Mouse (Mus musculus) limb, embryonic 11.5 days (tissue): Measurements from ENCODE around the gene Polk. TPM values are rescaled to one million over a fixed set of nuclear protein-coding genes. Genes with fewer than 3 reads are reported as not detected.

Experiments used
- ATAC-seq: fragments of 200-750 bp; cut with Nextera tagmentation; 2 replicates; pipeline ENCODE4 v1.8.0; 2017; ENCODE audit warnings: low read depth; ENCODE audit not compliant: insufficient number of reproducible peaks, low FRiP score, low TSS enrichment
- DNase-seq: peaks from one replicate; pipeline ENCODE4 v3.0.0-alpha.2; 2015; ENCODE audit warnings: low spot score
- H3K27ac ChIP-seq: fragments of 300-500 bp; sonication (generic); replicated peaks from 2 replicates; pipeline ENCODE4 v1.5.1; 2014; ENCODE audit warnings: low read depth, mild to moderate bottlenecking, low read length
- H3K27me3 ChIP-seq: fragments of 300-500 bp; sonication (generic); 2 replicates; pipeline ENCODE4 v1.6.1; 2014; ENCODE audit warnings: mild to moderate bottlenecking, low read length, mixed read lengths; ENCODE audit not compliant: control insufficient read depth, insufficient read depth
- H3K36me3 ChIP-seq: fragments of 300-500 bp; sonication (generic); 2 replicates; pipeline ENCODE4 v1.6.1; 2014; ENCODE audit warnings: mild to moderate bottlenecking, low read length, moderate library complexity, mixed read lengths; ENCODE audit not compliant: control insufficient read depth, insufficient read depth
- H3K4me1 ChIP-seq: fragments of 300-500 bp; sonication (generic); 2 replicates; pipeline ENCODE4 v1.6.1; 2014; ENCODE audit warnings: low read length, mixed read lengths; ENCODE audit not compliant: control insufficient read depth, insufficient read depth
- H3K4me2 ChIP-seq: fragments of 300-500 bp; sonication (generic); 2 replicates; pipeline ENCODE4 v1.6.1; 2014; ENCODE audit warnings: low read depth, mild to moderate bottlenecking, moderate library complexity; ENCODE audit not compliant: severe bottlenecking
- H3K4me3 ChIP-seq: fragments of 300-500 bp; sonication (generic); 2 replicates; pipeline ENCODE4 v1.5.1; 2014; ENCODE audit warnings: low read depth, low read length
- H3K9ac ChIP-seq: fragments of 300-500 bp; sonication (generic); 2 replicates; pipeline ENCODE4 v1.6.1; 2014; ENCODE audit warnings: mild to moderate bottlenecking, low read length
- H3K9me3 ChIP-seq: fragments of 300-500 bp; sonication (generic); 2 replicates; pipeline ENCODE4 v1.6.1; 2016; ENCODE audit warnings: low read length; ENCODE audit not compliant: control insufficient read depth
- WGBS: fragments of 180-500 bp; shearing (Covaris S2); extraction: QIAGEN DNeasy Blood & Tissue Kit; methylation state at CpG from one replicate; pipeline ENCODE4 v1.1.7; 2014; 5-methylcytosine and 5-hydroxymethylcytosine counted together
- polyA plus RNA-seq: library from polyadenylated mRNA; unstranded; fragments of >200 nt; fragmentation: Nextera tagmentation; extraction: Ambion mirVana; gene quantifications from 2 replicates; pipeline ENCODE4 v1.2.1, GENCODE M21; 2014

Gene Polk
- polyA plus RNA-seq, 1 experiment from 2014 or later, result 8.9 TPM

DNA sequence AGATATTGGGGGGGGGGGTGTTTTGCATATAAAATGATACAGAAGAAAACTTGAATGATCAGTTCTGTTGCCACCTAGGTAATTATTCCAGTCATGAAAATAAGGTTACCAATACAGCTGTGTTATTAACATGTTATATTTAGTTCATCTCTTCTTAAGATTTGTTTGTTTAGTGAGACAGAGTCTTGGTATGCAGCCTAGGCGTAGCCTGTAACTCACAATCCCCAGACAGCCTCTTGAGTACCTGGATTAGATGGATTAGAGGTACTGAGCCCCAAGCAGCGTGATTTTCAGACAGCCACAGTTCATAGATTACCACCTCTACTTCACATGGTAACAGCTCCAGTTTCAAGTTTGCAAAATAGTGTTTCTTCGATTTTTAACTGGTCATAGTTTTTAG lies 4.3 kb downstream of the Polk start:
- Histone ChIP-seq H3K9me3 (no peaks in the 10 kb centered on the region), H3K4me2 (no peak overlapping the region), H3K4me1 (0 out of 2 replicates have a peak, but pooled peaks cover 3% of the 10 kb centered on the region), H3K27me3 (no peaks in the 10 kb centered on the region), H3K4me3 (no peak overlapping the region), H3K27ac (no peak overlapping the region), H3K9ac (no peak overlapping the region), H3K36me3 (no peaks in the 10 kb centered on the region)
- WGBS, result 86% methylated on average over 3 of the region's 3 CpGs
- ATAC-seq, result no peak
- DNase-seq, result no peak

DNA sequence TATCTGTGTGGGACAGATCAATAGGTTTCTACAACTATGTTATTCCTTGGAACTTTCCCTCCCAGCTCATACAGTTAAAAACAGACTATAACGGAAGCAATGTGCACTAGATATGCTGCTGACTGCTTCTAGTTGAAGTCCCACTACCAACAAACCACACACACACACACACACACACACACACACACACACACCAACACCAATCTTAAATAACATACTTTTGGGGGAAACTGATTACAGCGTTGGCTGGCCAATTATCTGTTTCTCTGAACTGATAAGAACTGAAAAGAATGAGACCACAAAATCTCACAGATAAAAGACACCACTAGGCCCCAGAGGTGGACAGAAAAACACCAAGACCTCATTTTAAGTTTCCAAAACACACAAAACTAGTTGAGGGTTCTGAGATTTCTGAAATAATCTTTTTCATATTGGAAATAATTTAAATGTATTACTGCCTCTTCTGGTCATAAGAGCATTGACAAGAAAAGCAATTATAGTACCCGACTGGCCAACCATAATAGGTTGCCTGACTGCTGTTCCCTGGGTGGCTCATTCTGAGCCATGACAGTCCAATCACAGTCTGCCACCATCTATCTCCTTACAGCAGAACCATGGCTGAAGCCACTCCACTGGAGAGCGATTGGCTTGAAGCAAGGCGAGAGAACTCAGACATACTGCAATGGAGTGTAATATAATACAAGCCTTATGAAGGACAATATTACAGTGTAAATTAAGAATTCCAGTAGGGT lies 5.4 kb downstream of the Polk start:
- Histone ChIP-seq H3K36me3 (no peaks in the 10 kb centered on the region), H3K4me1 (0 out of 2 replicates have a peak, but pooled peaks cover 3% of the 10 kb centered on the region), H3K27me3 (no peaks in the 10 kb centered on the region), H3K9me3 (no peaks in the 10 kb centered on the region), H3K4me2 (no peak overlapping the region), H3K4me3 (no peak overlapping the region), H3K9ac (no peak overlapping the region), H3K27ac (no peak overlapping the region)
- no peak for DNase-seq
- no peak for ATAC-seq
- WGBS, result 89% methylated on average over 5 of the region's 5 CpGs

GRCm38 (mm10) chr13:96533742-96534141 lies 8.6 kb downstream of the Polk start:
- H3K4me2 ChIP-seq, result no peak overlapping the region
- H3K4me1 ChIP-seq, result no peaks in the 10 kb centered on the region
- 73% methylated on average over 2 of the region's 2 CpGs for WGBS
- no peak overlapping the region for H3K27ac ChIP-seq
- ATAC-seq (no peak), DNase-seq (no peak)
- H3K36me3 ChIP-seq, result no peaks in the 10 kb centered on the region
- H3K9ac ChIP-seq, result no peak overlapping the region
- no peaks in the 10 kb centered on the region for H3K27me3 ChIP-seq
- no peaks in the 10 kb centered on the region for H3K9me3 ChIP-seq
- no peak overlapping the region for H3K4me3 ChIP-seq

DNA sequence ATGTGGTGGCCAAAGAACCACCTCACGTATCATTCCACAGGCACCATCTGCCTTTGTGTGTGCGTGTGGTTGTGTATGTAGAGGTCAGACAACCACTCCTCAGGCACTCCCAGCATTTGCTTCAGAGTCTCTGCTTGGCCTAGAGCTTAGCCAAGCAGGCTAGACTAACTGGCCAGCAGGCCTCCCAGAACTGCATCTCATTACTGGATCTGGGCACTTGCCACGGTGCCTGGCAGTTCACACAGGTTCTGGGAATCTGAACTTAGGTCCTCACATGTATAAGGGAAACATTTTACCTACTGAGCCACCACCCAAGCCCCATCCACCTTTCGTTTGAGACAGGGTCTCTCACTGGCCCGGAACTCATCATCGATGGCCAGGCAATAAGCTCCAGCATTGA lies 10.2 kb downstream of the Polk start:
- ATAC-seq (no peak), DNase-seq (no peak)
- Histone ChIP-seq H3K4me2 (no peak overlapping the region), H3K27ac (no peak overlapping the region), H3K36me3 (no peaks in the 10 kb centered on the region), H3K9ac (no peak overlapping the region), H3K4me1 (no peaks in the 10 kb centered on the region), H3K4me3 (no peak overlapping the region), H3K27me3 (no peaks in the 10 kb centered on the region), H3K9me3 (no peaks in the 10 kb centered on the region)
- WGBS, result 94% methylated on average over 6 of the region's 6 CpGs

- H3K9ac ChIP-seq, result no peak overlapping the region
- DNase-seq (no peak), ATAC-seq (no peak)
- H3K27me3 ChIP-seq, result no peaks in the 10 kb centered on the region
- no peak overlapping the region for H3K4me3 ChIP-seq
- H3K4me2 ChIP-seq, result no peak overlapping the region
- H3K27ac ChIP-seq, result no peak overlapping the region
- WGBS, result 96% methylated on average over 9 of the region's 9 CpGs
- no peaks in the 10 kb centered on the region for H3K36me3 ChIP-seq
- H3K4me1 ChIP-seq, result no peaks in the 10 kb centered on the region
- H3K9me3 ChIP-seq, result no peaks in the 10 kb centered on the region
Measured at GRCm38 (mm10) chr13:96530064-96530463, 12.3 kb downstream of the Polk start.

- Histone ChIP-seq H3K36me3 (no peaks in the 10 kb centered on the region), H3K4me3 (no peak overlapping the region), H3K4me2 (no peak overlapping the region), H3K4me1 (no peaks in the 10 kb centered on the region), H3K9me3 (no peaks in the 10 kb centered on the region), H3K27me3 (no peaks in the 10 kb centered on the region), H3K27ac (no peak overlapping the region), H3K9ac (no peak overlapping the region)
- ATAC-seq (no peak), DNase-seq (no peak)
- WGBS, result 93% methylated on average over 3 of the region's 3 CpGs
Measured at GRCm38 (mm10) chr13:96529542-96529941, 12.8 kb downstream of the Polk start.

DNA sequence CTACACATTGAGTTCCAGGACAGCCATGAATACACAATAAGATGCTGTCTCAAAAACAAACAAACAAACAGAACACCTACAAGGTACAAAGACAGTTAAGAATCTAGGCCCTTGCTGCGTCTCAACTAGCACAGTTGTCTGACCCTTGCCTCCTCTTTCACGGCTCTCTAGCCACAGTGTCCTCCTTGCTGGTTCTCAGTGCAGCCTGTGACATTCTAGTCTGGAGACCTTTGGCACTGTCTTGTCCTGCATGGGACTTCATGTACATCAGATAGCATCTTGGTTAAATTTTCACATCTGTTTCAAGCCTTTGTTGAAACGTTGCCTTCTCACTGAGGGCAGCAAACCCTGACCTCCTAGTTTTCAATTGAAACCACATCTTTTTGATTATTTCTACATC lies 13.6 kb downstream of the Polk start:
- H3K9ac ChIP-seq, result no peak overlapping the region
- no peaks in the 10 kb centered on the region for H3K27me3 ChIP-seq
- H3K9me3 ChIP-seq, result no peaks in the 10 kb centered on the region
- H3K4me2 ChIP-seq, result no peak overlapping the region
- H3K4me3 ChIP-seq, result no peak overlapping the region
- ATAC-seq (no peak), DNase-seq (no peak)
- no peak overlapping the region for H3K27ac ChIP-seq
- WGBS, result 85% methylated on average over 3 of the region's 3 CpGs
- H3K36me3 ChIP-seq, result no peaks in the 10 kb centered on the region
- H3K4me1 ChIP-seq, result no peaks in the 10 kb centered on the region

DNA sequence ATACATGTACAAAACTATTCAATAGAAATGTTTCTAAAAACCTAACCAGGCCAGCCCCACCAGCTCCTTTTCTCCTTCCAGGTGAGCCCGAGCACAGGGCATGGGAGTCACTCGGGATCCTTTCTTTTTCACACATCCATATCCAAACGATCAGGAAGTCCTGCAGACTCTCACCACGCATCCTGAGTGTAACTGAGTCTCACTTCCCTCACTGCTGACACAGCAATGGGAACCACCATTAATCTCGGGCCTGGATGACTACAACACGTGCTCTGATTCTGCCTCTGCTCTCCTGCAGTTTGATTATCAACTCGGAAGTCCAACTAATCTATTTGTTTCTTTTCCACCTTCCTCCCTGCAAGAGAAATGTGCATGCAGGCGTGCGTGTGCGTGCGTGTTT lies 14.5 kb downstream of the Polk start:
- 88% methylated on average over 11 of the region's 11 CpGs for WGBS
- no peak for ATAC-seq

DNA sequence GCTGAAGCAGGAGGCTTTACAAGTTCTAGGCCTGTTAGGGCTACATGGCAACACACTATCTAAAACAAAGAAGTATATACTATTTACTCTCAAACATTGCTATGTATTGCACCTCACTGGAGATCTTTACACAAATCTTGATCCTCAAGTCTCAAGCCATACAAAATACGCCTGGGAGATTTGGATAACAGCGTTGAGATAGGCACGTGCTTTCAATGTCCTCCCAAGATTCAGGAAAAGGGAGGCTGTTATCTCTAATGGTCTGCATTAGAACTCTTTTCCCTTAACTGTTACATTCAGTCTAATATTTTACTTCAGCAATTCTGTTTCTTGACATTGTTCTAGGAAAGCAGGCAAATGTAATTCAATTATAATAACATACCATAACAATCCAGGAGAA lies 15.4 kb downstream of the Polk start:
- no peak overlapping the region for H3K4me3 ChIP-seq
- DNase-seq (no peak), ATAC-seq (no peak)
- H3K27ac ChIP-seq, result no peak overlapping the region
- no peak overlapping the region for H3K9ac ChIP-seq
- H3K27me3 ChIP-seq, result no peaks in the 10 kb centered on the region
- no peaks in the 10 kb centered on the region for H3K4me1 ChIP-seq
- H3K9me3 ChIP-seq, result no peaks in the 10 kb centered on the region
- H3K4me2 ChIP-seq, result no peak overlapping the region
- no peaks in the 10 kb centered on the region for H3K36me3 ChIP-seq
- WGBS, result 91% methylated on average over 3 of the region's 3 CpGs

More for the DNA sequence above, 14.5 kb downstream of the Polk start:
- no peak overlapping the region for H3K27ac ChIP-seq
- no peaks in the 10 kb centered on the region for H3K4me1 ChIP-seq
- H3K27me3 ChIP-seq, result no peaks in the 10 kb centered on the region
- no peak overlapping the region for H3K4me2 ChIP-seq
- no peaks in the 10 kb centered on the region for H3K9me3 ChIP-seq
- H3K9ac ChIP-seq, result no peak overlapping the region
- H3K36me3 ChIP-seq, result no peaks in the 10 kb centered on the region
- H3K4me3 ChIP-seq, result no peak overlapping the region
- no peak for DNase-seq
